Mouse (Mus musculus) inflammation-experienced regulatory T-cells, adult 6 months (primary cell): Measurements from ENCODE around the gene Fli1. TPM values are rescaled to one million over a fixed set of nuclear protein-coding genes. Genes with fewer than 3 reads are reported as not detected.

Experiments used
- ATAC-seq: one replicate; pipeline ENCODE4 v1.8.0; 2017
- polyA plus RNA-seq, 3 experiments: library from polyadenylated mRNA; unstranded; fragments of 100-300 nt; shearing (Covaris generic); gene quantifications; one replicate each; pipeline ENCODE4 v1.2.1; 2017

Fli1 gene
- polyA plus RNA-seq, 3 experiments from 2014 or later, result 101 to 137 (median 110) TPM

DNA sequence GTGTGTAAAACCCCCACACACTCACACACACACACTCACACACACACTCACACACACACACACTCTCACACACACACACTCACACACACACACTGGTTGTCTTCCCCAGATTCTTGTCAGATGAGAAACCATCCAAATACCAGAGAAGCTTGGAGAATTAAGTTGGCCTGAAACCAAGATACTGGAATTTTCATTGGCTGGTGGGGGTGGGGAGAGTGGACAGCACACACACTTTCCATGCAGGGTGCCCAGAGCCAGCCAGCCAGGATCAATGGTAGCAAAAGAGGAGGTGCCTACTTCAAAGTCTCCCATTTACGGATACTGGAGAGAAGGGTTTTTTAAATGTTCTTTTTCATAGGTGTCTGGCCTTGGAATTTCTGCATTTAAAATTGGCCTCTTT is 74.3 kb downstream of the Fli1 start:
- ATAC-seq, result no peak

DNA sequence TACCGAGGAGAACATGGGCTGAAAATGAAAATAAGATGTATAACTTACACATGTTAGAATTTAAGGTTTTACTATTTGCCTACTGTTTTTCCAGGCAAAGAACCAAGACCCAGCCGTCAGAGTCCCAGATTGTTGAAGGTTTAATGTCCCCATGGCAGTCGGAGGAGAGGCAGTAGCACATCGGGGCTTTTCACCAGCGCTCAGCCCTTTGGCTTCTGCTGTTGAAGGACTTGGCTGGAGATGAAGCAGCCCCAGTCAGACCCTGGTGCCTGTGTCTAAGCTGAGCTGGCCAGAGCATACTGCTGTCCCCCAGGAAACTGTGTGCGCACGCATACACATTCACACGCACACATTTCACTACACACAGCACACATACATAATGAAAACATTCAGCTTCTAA is 75.2 kb downstream of the Fli1 start:
- ATAC-seq, result no peak

DNA sequence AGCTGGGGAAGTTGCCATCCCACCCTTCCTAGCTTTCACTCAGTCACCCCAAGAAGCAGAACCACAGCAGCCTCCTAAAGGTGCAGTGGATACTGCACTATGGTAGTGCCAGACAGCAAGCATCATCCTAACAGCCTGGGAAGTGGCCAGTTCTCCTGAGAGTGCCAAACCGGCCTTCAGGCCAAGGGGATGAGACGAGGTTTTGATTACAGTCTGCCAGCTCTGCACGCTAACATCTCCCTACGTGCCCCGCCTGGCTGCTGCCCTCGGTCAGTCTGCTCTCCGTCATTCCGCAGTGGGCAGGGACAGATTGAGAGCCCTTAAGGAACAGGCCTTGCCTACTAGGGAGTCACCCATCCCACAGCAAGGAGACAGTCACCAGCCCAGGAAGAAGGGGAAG is 75.8 kb downstream of the Fli1 start:
- no peak for ATAC-seq

DNA sequence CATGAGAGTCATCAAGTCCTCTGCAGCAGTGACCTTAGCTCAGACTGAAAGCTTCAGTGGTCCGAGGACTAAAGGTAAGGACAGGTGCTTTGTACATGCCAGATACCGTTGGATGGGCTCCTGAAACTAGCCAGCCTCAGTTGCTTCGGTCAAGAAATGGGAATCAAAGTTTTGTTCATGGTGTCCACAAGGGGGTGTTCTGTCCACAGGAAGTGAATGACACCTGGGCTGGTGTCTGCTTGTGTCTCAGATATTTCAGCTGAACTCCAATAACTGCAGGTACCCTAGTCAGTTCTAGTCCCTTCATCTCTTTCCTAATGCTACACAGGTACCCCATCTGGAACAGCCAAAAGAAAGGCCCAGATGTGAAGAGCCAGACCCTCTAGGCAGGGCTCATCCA is 86.0 kb downstream of the Fli1 start:
- no peak for ATAC-seq

DNA sequence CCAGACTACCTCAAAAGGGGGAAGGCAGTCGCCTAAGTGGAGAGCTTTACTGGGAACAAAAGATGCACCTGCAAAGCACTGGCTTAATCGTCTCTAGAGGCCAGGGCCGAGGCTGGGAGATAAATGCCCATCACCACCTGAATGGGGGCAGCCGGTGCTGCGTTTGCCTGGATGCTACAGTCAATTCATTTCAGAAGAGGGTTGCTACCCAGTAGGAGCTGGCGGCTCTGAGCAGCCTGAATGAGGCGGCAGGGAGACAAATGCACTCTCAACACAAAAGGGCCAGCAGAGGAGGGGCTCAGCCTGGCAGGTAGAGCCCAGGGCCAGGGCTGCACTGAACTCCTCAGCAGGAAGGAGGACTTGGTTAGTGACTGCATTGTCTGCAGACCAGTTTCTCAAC is 92.5 kb downstream of the Fli1 start:
- no peak for ATAC-seq

DNA sequence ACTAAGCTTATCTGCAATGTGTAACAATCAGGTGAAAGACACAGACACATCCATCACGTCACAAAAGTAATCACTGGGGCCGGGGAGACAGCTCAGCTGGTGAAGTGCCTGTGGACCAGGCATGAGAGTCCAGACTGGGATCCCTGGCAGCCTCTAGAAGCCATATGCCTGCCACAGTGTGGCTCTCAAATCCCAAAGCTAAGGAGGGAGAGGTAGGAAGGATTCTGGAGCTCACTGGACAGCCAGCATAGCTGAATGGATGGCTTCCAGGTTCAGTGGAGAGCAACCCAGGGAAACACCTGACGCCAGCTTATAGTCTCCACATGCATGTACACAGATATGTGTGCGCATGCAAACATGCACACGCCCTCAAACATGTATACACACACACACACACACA is 93.9 kb downstream of the Fli1 start:
- no peak for ATAC-seq

DNA sequence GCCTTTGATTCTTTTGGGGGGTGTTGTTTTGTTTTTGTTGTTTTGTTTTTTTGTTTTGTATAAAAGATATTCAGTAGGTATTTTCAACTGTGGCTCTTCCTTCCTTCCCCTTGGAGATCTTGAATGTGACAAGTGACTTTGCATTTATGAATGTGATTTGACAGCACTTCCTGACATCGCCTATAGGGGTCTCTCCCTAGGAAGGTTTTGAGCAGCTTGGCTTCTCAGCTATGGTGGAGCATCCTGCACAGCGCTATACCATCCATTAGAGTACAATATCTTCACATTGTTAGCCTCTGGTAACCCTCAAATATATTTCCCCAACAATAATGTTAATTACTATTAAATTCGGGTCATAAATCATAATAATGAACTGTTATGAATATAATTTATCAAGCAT is 96.9 kb downstream of the Fli1 start:
- peak; percentile 85 for ATAC-seq

DNA sequence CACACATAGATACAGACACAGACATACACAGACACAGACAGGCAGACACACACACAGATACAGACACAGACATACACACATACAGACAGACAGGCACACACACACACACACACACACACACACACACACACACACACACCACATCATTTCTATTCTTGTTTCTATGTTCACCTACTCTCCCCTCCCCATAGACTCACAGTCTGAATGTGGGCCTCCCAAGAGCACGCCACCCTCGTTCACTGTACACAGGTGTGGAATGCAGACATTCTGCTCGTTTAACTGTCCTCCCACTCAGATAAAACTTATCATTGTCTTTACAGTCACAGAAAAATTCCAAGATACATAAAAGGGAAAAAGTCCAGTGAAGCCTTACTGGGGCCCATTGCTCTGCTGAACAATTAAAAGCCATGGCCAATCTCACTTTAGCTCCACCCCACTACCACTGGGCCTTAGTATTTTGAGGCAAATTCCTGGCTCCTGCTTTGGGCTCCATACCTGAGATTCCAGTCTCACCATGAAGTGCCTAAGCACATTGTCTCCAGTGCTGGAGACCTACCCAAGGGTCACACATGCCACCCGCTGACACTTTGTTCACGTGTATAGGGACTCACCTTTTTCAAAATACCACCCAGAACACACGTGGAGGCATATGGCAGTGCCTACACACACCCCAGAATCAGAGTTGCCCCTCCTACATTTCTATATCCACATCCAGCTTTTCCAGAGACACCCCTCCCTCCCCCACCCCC is 98.0 kb downstream of the Fli1 start:
- ATAC-seq, result no peak

DNA sequence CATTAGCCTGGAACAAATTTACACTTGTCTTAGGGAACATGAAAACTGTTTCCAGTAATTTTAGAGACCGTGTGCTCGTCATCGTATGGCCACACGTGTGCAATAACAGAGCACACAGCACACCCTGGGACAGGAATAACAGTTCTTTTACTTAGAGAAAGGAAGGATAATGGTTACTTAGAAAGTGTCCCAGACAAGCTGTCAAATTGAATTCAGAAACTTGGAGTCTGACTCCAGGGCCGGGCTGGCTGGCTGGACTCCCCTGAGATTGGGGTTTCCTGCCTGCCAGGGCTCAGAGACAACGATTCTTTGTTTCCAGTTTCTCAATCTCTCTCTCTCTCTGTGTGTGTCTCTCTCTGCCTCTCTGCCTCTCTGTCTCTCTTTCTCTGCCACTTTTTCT is 98.8 kb downstream of the Fli1 start:
- no peak for ATAC-seq

DNA sequence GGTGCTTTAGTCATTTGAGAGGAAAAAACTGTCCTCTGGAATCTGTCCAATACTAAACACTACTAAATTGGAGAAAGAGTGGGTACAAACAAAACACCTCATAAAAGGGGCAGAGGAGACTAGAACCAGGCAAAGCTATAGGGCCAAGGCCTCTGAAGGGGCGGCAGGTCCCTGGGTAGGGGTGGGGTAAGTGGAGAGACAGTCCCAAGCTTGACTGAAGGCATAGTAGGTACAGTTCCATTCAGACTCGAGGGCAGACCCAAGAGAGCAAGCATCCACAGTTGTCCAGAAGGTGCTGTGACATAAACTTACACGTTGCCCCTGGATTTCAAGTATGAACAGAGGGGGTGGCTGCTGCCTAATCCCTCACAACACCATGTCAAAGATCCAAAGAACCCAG is 99.5 kb downstream of the Fli1 start:
- no peak for ATAC-seq

DNA sequence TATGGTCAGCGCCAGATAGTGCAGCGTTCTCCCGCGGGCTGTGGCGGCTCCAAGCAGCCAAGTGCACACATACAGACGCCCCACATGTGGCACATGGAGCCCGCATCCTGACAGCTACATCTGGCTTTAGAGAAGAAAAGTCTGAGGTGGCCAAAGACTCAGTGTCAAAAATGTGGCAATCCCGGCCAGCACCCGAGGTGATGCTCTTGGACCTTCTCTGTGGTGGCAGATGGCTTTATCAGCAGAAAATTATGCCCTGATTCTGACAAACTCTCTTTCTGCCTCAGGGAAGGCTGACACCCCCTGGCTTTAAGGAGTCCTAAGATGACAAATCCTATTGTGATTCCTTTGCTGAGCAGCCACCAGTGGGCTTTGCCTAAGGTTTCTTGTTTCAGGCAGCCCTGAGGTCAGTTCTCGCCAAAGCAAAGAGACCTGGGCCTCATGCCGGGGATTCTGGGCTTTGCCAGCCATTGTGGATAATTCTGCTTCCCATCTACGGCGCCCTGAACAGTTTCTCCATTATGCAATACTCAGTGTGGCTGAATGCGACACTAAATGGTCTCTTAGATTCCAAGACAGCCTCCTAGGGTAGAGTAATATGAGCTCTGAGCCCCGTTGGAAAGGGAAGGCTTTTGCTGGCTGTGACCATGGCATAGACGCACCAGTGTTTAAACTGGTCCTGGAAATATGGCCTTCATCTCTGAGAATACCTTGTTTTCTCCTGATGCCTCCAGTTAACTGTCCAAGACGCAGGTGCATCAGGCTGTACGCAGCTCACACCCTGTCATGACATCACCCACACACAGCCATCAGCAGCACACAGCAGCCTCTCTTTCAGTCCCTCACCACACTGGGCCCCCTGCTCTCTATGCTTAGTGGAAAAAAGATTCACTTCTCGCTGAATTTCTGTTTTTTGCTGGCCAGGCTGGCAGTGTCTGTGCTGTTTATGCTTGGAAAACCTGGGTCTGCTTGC is 108.1 kb downstream of the Fli1 start:
- no peak for ATAC-seq

DNA sequence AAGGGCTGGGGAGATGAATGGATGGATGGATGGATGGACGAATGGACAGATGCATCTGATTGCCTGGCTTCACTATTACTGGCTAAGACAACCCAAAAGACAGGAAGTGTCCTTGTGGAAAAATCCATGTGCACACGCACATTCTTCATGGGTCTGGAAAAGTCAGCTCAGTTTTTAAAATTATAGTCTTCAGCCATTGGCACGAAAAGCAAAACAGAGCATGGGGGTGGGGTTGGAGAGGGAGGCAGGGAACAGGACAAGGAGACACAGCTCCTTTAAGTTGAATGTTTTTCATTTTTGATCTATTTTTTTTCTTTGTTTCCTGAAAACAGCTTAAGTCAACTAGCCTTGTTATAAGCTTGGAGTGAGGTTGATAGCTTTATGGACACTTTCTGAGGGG is 111.6 kb downstream of the Fli1 start:
- no peak for ATAC-seq

DNA sequence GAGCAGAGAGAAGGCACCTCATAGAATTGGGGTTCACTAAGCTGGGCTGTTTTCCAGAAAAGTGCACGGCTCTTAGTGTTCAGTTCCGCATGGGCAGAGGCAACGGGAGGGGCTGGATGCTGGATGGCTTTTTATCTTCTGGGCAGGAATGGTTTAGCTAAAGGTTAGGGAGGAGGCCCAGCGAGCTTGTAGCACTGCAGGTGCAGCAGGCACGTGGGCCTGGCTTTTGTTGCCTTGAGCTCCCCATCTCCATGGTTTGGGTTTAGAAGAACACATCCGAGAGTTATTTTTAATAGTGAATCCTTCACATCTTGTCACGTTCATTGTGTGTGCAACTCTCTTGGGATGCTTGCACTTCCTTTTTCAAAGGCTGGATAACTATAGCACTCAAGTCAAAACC is 117.3 kb downstream of the Fli1 start:
- no peak for ATAC-seq

DNA sequence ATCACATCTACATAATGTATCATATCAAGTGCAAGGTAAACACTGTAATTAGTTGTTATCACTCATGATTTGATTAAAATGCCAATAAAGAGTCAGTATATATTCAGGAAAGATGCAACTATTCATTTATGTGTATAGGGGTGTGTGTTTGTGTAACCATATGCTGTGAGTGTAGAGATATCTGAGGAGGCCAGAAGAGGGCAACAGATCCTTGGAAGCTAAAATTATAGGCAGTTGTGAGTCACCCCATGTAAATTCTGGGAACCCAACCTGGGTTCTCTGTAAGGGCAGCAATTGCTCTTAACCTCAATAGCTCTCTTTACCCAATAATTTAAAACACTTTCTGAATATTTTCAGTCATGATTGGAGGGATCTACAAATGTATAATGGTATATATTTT is 122.0 kb downstream of the Fli1 start:
- ATAC-seq, result no peak

DNA sequence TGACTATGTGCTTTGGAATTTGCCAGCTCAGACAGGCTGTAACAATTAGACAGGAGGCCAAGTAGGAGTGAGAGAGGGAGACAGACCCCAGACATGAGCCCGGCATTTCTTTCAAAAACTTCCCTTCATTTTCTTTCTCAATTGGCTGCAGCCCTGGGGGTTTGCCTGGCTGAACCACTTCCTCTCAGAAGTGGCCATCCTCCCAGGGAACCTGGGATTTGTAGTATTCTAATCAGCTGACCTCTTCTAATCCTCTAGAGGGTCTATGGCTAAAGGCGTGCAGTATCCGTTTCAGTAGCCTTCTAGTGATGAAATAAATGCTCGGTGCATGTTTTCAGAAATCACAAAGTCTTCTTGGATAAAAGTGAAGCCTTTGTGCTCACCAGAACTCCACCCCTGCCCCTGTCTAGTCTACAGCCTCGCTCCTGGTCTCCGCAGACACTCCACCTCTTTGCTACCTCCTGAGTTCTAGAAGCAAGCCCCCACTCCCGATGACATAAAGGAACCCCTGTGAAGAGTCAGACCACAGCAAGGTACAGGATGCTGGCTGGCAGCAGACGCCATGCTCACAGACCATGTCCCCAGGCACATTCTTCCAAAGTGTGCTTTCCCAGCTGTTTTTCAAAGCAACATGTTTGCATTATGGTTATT is 125.1 kb downstream of the Fli1 start:
- no peak for ATAC-seq

DNA sequence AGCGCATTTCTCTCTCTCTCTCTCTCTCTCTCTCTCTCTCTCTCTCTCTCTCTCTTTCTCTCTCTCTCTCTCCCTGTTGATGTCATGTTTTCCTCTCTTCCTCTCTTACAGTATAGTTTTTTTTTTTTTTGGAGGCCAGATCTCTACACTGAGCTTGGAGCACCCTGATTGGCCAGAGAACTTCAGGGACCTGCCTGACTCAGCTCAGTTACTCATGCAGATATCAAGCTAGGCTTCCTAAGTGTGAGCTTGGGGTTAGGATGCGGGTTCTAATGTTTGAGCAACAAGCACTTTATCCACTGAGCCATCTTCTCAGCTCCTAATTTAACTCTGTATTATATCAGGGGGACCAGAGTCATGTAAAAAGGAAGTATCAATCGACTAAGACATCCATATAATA is 126.7 kb downstream of the Fli1 start:
- no peak for ATAC-seq

DNA sequence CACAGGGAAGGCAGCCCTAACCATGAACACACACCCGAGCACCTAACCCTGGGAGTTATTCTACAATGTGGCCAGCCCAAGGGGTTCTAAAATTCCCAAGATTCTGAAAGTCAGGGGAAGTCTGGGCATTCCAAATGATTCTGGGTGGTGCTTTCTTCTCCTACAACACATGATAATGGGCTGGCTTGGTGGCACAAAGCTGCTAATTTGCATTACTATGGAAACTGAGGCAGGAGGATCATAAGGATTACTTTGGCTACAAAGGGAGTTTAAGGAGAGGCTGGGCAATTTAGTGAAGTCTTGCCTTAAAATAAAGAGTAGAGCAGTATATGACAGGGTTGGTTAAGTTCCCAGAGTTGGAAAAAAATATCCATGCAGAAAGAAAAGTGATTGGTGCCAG is 127.7 kb downstream of the Fli1 start:
- ATAC-seq, result no peak

DNA sequence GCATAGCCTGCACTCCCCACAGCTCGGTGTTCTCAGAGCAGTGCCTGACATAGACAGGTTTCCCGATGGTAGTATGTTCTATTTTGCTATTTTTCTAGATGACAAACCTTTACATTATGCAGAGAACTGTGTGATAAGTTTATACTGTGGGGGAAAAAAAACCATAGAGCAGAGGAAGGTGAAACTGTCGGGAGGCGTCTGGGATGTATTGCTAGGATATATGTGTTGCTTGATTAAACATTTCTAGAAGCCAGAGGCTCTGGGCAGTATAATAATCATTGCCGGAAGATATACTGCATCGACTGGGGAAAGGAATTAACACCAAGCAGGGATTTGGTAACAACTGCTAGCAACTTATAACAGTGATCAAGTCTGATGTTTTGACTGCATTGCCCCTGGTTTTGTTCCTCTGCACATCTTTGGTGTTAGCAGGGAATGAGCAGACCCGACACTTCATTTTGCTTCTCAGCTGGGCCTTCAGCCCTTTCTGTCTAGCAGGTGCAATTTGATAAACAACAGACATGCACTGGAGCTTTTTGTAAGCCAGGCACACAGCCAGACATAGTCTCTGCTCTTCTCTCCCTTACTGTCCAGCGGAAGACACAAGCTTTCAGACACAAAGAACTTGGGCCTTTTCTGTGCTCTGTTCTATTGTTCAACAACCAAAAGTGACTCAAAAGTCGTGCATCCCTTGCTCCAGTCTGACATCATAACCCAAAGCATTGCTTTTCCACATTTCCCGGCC is 129.7 kb downstream of the Fli1 start:
- ATAC-seq, result no peak

DNA sequence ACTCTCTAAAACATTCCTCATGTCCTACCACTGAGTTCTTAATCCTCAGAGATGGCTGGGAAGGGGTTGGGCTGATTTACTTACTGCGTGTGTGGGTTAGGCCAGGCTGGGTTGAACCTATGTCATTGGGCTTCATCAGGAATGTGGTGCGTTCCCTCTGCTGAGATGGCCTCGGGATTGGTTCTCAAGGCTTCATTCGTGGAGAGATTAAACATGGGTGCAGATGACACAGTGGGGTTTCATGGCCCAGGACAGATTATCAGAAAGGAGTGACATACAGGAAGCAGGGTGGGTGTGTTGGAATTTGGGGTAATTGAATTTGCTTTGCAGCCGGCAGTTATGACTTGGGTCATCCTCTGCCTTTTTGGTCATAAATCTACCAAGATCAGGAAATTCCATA is 131.2 kb downstream of the Fli1 start:
- no peak for ATAC-seq

DNA sequence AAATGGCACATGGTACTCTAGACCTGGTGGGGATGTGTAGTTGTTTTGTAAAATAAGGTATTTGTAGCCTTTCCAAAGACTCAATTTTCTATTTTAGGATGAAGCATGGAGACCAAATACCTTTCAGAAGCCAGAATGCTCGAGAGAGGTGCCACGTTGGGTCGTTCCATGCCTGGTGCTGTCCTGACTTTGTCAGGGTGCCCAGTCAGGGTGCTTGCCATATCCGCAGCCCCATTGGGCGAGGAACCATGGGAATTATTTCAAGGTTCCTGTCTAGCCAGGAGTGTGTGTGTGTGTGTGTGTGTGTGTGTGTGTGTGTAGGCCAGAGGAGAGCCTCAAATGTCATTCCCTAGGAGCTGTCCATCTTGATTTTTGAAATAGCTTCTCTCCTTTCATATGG is 132.0 kb downstream of the Fli1 start:
- no peak for ATAC-seq

DNA sequence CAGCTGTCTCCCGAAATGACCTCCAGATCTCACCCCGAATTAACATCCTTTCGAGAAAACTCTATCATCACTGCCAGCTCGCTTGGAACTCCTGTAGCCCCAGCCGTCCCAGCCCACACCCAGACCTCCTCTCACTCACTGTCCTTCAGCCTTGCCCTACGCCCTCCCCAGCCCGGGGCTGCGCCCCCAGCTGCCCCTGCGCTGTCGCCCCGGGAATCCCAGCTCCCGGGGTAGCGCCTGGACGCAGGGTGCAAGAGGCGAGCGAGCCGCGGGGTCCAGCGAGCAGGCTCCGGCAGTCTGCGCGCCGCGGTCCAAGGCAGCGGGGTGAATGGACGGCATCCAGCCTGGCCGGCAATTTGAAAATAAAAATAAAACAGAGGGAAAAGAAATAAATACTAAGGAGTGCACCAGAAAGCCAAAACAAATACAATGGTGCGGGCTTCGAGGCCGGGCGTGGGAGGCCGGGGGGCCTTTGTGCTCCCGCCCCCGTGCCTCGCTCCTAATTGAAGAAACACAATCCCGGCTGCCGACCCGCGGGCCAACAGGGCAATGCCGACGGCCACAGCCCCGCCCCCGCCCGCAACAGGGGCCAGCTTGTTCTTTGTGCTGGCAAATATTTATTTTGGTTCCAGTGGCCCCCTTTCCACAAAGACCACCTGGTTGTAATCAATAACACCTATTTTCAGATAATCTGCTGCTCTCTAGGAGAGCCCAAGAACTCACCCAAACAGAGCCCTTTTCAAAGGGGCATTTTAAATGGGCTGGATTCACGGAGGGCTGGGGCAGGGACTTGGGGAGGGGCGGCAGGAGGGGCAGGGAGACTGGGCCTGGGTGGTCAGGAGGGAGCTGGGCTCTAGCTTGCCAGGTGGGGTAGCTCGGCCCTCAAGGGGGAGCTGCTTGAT is 133.3 kb downstream of the Fli1 start:
- ATAC-seq, result no peak

DNA sequence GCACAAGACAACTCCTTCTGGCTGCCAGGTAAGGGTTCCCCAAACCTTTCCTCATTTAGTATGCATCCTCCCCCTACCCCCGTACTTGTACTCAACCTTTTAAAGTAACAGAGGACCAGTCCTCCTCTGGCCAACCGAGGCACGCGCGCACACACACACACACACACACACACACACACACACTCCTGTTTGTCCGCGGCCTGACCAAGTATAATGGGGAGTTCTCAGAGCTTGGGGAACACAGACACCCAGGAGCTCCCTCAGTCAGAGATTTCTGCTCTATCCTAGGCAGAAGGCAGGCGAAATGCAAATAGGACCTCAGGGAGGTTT is 134.0 kb downstream of the Fli1 start:
- no peak for ATAC-seq
